Mouse (Mus musculus) neural tube, embryonic 12.5 days (tissue): ENCODE data around the gene Dtwd1. TPM values are rescaled to one million over a fixed set of nuclear protein-coding genes. Genes with fewer than 3 reads are reported as not detected.
"Not testable (repeated sequence)": the region's sequence is repeated elsewhere in the genome, so short reads cannot be mapped to it uniquely, and the experiment has no call there.

Experiments used
- ATAC-seq: fragments of 200-750 bp; cut with Nextera tagmentation; 2 replicates; pipeline ENCODE4 v1.8.0; 2017; ENCODE audit warnings: low read depth, mild to moderate bottlenecking, moderate TSS enrichment, moderate library complexity; ENCODE audit not compliant: low FRiP score
- H3K27ac ChIP-seq: fragments of 300-500 bp; sonication (generic); 2 replicates; pipeline ENCODE4 v1.5.1; 2016
- H3K27me3 ChIP-seq: fragments of 300-500 bp; sonication (generic); replicated peaks from 2 replicates; pipeline ENCODE4 v1.6.1; 2016; ENCODE audit warnings: mild to moderate bottlenecking
- H3K36me3 ChIP-seq: fragments of 300-500 bp; sonication (generic); 2 replicates; pipeline ENCODE4 v1.6.1; 2016; ENCODE audit warnings: mild to moderate bottlenecking
- H3K4me1 ChIP-seq: fragments of 300-500 bp; sonication (generic); 2 replicates; pipeline ENCODE4 v1.6.1; 2016
- H3K4me2 ChIP-seq: fragments of 300-500 bp; sonication (generic); replicated peaks from 2 replicates; pipeline ENCODE4 v1.6.1; 2016; ENCODE audit warnings: mild to moderate bottlenecking
- H3K4me3 ChIP-seq: fragments of 300-500 bp; sonication (generic); 2 replicates; pipeline ENCODE4 v1.5.1; 2016
- H3K9ac ChIP-seq: fragments of 300-500 bp; sonication (generic); 2 replicates; pipeline ENCODE4 v1.6.1; 2016; ENCODE audit warnings: mild to moderate bottlenecking
- H3K9me3 ChIP-seq: fragments of 300-500 bp; sonication (generic); 2 replicates; pipeline ENCODE4 v1.6.1; 2016; ENCODE audit warnings: mild to moderate bottlenecking
- WGBS: fragments of 180-500 bp; shearing (Covaris S2); methylation state at CpG from one replicate; pipeline ENCODE4 v1.1.7; 2016; 5-methylcytosine and 5-hydroxymethylcytosine counted together
- polyA plus RNA-seq: library from polyadenylated mRNA; unstranded; fragments of >200 nt; fragmentation: Nextera tagmentation; extraction: Ambion mirVana; gene quantifications from 2 replicates; pipeline ENCODE4 v1.2.1, GENCODE M21; 2016

Dtwd1 gene
- polyA plus RNA-seq, 1 experiment from 2014 or later: 15.7 TPM

- not testable (repeated sequence) for H3K4me1 ChIP-seq, H3K4me2 ChIP-seq, H3K36me3 ChIP-seq, ATAC-seq, H3K9ac ChIP-seq, H3K4me3 ChIP-seq, H3K9me3 ChIP-seq, H3K27ac ChIP-seq, H3K27me3 ChIP-seq
- WGBS: 85% methylated on average over 3 of the region's 3 CpGs
These were observed 62.9 kb downstream of the Dtwd1 start, which contains the start of gene Gm17555 for GRCm38 (mm10) chr2:126214800-126215199. Gene Gm17555, plus strand, starts transcription at chr2:126215100.

Other genes starting within 250 kb of the Dtwd1 start
- 0.93 and 1.2 TPM in 2 replicates for gene Fgf7, start 117.5 kb upstream of the Dtwd1 start, polyA plus RNA-seq
- gene Fam227b, start 137 bp upstream of the Dtwd1 start, polyA plus RNA-seq: not detected in 2 replicates
- gene Gm17555, start 63.0 kb downstream of the Dtwd1 start, polyA plus RNA-seq: not detected in 2 replicates